Mouse (Mus musculus): ENCODE data around the gene Ism2.

DNA sequence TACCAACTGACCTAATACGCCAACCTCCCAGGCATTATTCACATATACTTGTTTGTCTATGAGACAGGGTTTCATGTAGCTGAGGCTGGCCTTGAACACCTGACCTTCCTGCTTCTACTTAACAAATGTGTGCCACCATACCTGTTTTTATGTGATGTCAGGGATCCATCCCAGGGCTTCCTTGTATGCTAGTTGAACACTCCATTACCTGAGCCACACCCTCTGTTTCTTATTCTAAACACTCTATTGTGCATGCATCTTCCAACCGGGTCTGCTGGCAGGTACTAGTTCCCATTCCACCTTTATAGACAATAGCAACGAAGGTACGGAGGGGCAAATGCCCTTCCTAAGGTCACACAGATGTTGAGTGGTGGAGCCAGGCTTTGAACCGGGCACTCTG is 10.4 kb downstream of the Ism2 start:
- TF ChIP-seq EP300 (IDR thresholded peaks at IDR 0.05; ENCODE audit: low read depth) (no peak), CTCF (IDR thresholded peaks at IDR 0.05; ENCODE audit: low read depth) (no peak)
